Mouse (Mus musculus): Measurements from ENCODE around the gene Slu7. TPM values are rescaled to one million over a fixed set of nuclear protein-coding genes. Genes with fewer than 3 reads are reported as not detected.

Slu7 gene
- polyA plus RNA-seq, 1 experiment from 2014 or later: 35.8 TPM

- Histone ChIP-seq H3K27me3 (no peaks in the 10 kb centered on the region), H3K27ac (no peak overlapping the region), H3K36me3 (no peaks in the 10 kb centered on the region), H3K9ac (no peak overlapping the region), H3K4me1 (replicated peaks) (peaks cover 8% of the 10 kb centered on the region), H3K9me3 (replicated peaks) (no peaks in the 10 kb centered on the region), H3K4me3 (no peak overlapping the region), H3K4me2 (no peak overlapping the region)
- ATAC-seq (replicated peaks; ENCODE audit: insufficient number of reproducible peaks, insufficient read depth, low FRiP score, low read depth): 0 out of 2 replicates have a peak, but pooled peaks have one; percentile 25
- 22% methylated on average over 6 of the region's 6 CpGs for whole genome bisulfite sequencing
Measured at GRCm38 (mm10) chr11:43493815-43494409, 60.4 kb downstream of the Slu7 start.

- H3K9me3 ChIP-seq (replicated peaks): no peaks in the 10 kb centered on the region
- no peak overlapping the region for H3K27ac ChIP-seq
- peaks cover 8% of the 10 kb centered on the region for H3K4me1 ChIP-seq (replicated peaks)
- 44% methylated on average over 8 of the region's 8 CpGs for WGBS
- H3K36me3 ChIP-seq: no peaks in the 10 kb centered on the region
- no peak overlapping the region for H3K4me3 ChIP-seq
- no peak overlapping the region for H3K9ac ChIP-seq
- ATAC-seq (replicated peaks; ENCODE audit: insufficient number of reproducible peaks, insufficient read depth, low FRiP score, low read depth): no peak
- H3K4me2 ChIP-seq: no peak overlapping the region
- H3K27me3 ChIP-seq: no peaks in the 10 kb centered on the region
Measured at GRCm38 (mm10) chr11:43495037-43495436, 61.5 kb downstream of the Slu7 start.

GRCm38 (mm10) chr11:43495532-43495931, 62.0 kb downstream of the Slu7 start:
- ATAC-seq (replicated peaks; ENCODE audit: insufficient number of reproducible peaks, insufficient read depth, low FRiP score, low read depth): no peak
- Histone ChIP-seq H3K9me3 (replicated peaks) (no peaks in the 10 kb centered on the region), H3K9ac (no peak overlapping the region), H3K27me3 (no peaks in the 10 kb centered on the region), H3K4me2 (no peak overlapping the region), H3K27ac (no peak overlapping the region), H3K36me3 (no peaks in the 10 kb centered on the region), H3K4me3 (no peak overlapping the region), H3K4me1 (replicated peaks) (peaks cover 8% of the 10 kb centered on the region)
- WGBS: 21% methylated on average over 3 of the region's 3 CpGs

Other genes starting within 250 kb of the Slu7 start
- 102 and 121 TPM in 2 replicates for gene Pttg1, start 7.5 kb upstream of the Slu7 start, polyA plus RNA-seq (2015; fragmentation: Nextera tagmentation; extraction: Ambion mirVana)
- gene C1qtnf2, start 40.5 kb downstream of the Slu7 start, polyA plus RNA-seq (2015; fragmentation: Nextera tagmentation; extraction: Ambion mirVana): 6.4 and 8.1 TPM in 2 replicates
- 20.2 and 21.0 TPM in 2 replicates for gene Ccnjl, start 95.0 kb downstream of the Slu7 start, polyA plus RNA-seq (2015; fragmentation: Nextera tagmentation; extraction: Ambion mirVana)
- gene 4933415A04Rik, start 153.3 kb downstream of the Slu7 start, polyA plus RNA-seq (2015; fragmentation: Nextera tagmentation; extraction: Ambion mirVana): 4.6 and 5.4 TPM in 2 replicates
- gene Fabp6, start 167.8 kb downstream of the Slu7 start, polyA plus RNA-seq (2015; fragmentation: Nextera tagmentation; extraction: Ambion mirVana): not detected in 2 replicates
- 17.3 and 20.1 TPM in 2 replicates for gene Pwwp2a, start 248.3 kb downstream of the Slu7 start, polyA plus RNA-seq (2015; fragmentation: Nextera tagmentation; extraction: Ambion mirVana)